Mouse (Mus musculus) yolk sac, embryonic 10.5 days (tissue): ENCODE data around the gene Kansl1l.

ENCODE experiments used
- DNase-seq: peaks from one replicate; pipeline ENCODE4 v3.0.0-alpha.2; 2017; ENCODE audit warnings: low spot score

Gene Kansl1l

DNA sequence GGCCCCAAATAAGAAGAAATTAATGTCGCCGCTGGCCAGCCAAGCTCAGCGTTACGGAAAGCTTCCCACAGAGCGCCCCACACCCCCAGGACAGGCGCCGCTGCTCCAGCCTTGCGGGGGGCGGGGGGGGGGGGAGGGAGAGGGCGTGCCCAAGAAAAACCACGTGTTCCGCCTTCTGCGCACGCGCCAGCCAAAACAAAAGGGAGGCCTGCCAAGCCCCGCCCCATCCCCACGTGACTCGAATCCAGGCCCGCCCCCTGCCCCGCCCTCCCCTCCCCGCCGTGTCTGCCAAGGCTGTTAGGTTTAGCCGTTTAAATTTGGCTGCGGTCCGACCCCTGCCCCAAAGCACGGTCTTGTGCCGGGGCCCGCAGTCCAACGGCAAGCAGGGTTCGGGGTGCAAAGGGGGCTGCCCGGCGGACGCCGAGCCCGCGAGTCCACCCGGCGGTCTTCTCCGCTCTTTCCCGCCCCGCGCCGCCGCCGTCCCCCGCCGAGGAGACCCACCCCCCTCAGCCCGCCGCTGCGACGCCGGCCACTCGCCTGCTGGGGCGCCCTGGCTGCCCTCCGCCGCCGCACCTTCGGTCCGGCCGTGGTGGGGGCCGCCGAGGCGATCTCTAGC lies 417 bp downstream of the Kansl1l start:
- DNase-seq = peak; percentile 98

- DNase-seq = peak; percentile 78
Observed at GRCm38 (mm10) chr1:66815941-66816777, 1.2 kb downstream of the Kansl1l start.

DNA sequence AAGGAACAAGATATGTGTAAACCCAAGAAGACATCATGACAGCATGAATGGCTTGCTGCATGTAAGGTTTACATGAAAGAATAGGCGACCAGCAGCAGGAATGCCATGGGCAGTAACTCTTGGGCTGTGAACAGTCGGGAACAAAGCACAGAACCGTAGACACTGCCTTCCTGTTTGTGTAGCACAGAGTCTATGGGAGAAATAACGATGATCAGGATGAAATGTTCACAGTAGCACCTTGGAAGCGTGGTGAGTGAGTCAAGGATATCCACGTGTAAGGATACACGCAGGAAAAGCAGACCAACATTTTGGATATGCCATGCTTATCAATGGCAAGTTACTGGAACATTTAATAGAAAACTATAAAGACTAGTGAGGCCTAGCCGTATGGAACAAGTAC lies 2.6 kb downstream of the Kansl1l start:
- DNase-seq = no peak

DNA sequence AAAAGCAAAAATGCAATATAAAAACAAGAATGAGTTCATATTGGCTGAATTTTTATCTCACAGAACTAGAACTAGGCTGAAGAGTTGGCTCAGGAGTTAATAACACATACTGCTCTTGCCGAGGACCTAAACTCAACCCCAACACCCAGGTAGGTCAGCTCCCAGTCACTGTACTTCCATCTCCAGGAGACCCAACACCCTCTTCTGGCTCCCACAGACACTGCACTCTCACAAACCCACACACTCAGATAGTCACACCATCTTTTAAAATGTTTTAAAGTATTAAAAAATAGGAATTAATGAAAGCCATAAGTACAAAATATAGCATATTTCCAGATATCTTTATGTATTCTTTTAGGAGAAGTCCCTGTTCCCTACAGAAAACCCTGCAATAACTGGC lies 4.2 kb downstream of the Kansl1l start:
- DNase-seq = no peak

- no peak for DNase-seq
Observed at GRCm38 (mm10) chr1:66806821-66807220, 10.5 kb downstream of the Kansl1l start.

GRCm38 (mm10) chr1:66805408-66805807 lies 12.0 kb downstream of the Kansl1l start:
- DNase-seq = no peak

DNA sequence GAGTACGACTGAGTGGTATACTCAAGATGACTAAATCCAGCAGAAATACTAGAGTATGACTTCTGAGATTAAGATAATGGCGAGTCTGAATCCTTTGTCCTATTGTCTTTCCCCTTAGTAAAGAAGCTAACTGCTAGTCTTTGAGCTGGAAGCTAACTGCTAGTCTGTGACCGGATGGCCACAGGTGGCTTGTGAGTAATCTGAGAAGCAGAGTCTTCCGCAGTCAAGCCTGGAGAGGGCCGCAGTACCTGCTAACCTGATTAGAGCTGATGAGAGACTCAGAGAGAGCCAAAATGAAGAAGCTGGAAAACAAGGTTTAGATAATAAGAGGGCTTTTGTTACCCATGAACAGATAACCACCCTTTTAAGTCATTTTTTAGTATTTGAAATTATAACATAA lies 12.7 kb downstream of the Kansl1l start:
- no peak for DNase-seq

GRCm38 (mm10) chr1:66797962-66798361 lies 19.4 kb downstream of the Kansl1l start:
- no peak for DNase-seq

DNA sequence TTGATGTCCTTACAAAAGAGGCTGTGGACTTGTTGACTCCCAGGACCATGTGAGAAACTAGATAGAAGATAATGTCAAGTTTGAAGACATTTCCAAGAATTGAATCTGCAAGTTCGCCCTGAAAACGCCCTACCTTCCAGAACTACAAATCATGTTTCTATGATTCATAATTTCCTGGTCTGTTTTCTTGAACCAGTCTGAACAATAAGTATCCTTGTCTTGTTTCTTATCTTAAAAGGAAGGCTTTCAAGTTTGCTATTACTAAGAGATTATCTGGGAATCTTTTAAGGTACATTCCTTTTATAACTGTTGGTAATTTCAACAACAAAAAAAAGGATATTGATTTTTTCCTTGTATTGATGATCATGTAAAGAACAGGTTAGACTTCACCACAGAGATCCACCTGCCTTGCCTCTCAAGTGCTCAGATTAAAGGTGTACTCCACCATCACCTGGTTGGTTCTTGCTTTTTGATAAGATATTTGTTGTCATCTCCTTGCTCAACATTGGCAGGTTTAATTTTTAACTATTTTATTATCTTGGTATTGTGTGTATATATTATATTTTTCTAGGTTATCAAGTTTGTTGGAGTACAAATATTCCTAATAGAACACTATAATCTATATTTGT lies 24.4 kb downstream of the Kansl1l start:
- no peak for DNase-seq

- DNase-seq = no peak
Observed at GRCm38 (mm10) chr1:66782296-66782695, 35.1 kb downstream of the Kansl1l start.

DNA sequence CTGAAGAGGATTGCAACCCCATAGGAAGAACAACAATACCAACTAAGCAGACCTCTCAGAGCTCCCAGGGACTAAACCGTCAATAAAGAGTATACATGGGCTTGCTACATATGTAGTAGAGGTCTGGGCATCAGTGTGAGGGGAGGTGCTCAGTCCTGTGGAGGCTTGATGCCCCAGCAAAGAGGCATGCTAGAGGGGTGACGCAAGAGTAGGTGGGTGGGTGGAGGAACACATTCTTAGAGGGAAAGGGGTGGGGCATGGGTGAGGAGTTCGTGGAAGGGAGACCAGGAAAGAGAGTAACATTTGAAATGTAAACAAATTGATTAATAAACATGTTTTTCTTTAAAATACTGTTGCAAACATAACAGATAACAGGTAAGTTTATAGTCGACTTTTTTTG lies 36.3 kb downstream of the Kansl1l start:
- no peak for DNase-seq

GRCm38 (mm10) chr1:66778798-66779197 lies 38.6 kb downstream of the Kansl1l start:
- DNase-seq = no peak

- DNase-seq = no peak
Observed at GRCm38 (mm10) chr1:66777878-66778277, 39.5 kb downstream of the Kansl1l start.

- no peak for DNase-seq
Observed at GRCm38 (mm10) chr1:66768764-66769163, 48.6 kb downstream of the Kansl1l start.

GRCm38 (mm10) chr1:66730581-66730980 lies 86.8 kb downstream of the Kansl1l start:
- DNase-seq = no peak

GRCm38 (mm10) chr1:66712859-66713258 lies 104.5 kb downstream of the Kansl1l start:
- no peak for DNase-seq

DNA sequence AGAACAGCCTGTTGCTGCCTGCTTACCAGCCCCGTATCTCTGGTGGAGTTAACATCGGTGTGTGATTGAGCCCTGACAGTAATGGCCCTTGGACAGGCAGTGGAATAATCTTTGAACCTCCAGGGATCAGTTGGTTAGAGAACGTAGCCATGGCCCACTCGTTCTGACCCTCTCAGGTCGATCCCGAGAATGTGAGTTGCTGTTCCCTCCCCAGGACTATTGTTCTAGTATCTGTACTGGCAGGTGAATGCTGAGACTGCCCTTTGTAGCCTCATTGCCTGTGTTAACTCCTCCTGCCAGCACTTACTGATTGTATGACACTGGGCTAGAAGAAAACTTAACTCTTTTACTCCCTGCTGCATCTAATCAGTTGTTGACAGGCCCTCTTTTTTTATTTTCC lies 112.8 kb downstream of the Kansl1l start:
- DNase-seq = peak; percentile 56

DNA sequence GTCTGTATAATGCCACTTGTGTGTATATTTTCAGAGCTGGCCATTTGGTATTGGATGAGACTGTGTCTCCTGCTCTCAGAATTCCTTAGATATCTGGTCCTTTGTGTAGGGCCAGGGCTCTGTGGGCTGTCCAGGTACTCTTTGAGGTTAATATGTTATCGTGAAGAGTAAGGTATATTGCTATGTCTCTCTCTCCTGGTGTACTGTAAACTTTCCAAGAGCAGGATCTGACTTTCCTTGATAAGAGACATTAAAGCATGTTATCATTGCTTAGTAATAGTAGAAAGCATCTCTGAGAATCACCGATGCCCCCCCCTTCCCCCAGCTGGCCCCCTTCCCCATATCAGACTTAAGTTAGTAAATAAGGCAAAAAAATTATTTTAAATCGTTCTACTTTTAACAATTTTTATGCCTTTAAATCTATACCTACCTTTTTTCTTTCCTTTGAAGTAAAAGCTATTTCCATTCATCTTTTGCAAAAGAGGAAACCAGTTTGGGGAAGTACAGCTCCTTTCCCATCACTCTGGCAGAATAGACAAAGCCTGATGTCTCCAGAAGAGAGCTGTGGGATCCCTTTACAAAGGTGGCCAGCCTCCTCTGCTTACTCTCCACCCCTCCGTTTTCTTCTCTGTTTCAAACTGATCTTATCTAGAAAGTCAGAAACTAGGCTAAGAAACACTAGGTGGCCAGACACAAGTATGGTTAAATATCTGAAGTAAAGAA lies 114.6 kb downstream of the Kansl1l start:
- DNase-seq = no peak

DNA sequence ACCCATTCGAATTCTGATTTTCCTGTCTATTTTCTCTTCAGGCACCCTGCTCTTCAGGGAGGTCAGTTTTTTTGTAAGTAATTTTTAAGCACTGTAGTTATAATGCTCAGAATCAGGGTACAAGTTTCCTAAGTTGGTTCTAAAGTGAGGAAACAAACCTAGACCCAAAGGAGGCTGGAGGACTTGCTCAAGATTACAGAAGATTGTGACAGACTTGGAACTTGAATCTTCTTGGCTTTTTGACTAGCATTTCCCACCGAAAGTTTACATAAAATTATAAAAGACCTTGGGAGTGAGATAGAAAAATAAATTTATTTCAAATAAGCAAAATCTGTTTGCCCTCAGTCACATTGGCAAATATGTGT lies 115.8 kb downstream of the Kansl1l start:
- DNase-seq = no peak

GRCm38 (mm10) chr1:66700693-66701575 lies 116.4 kb downstream of the Kansl1l start, which contains the start of gene Rpe:
Gene Rpe, plus strand, starts transcription at chr1:66700831.
- DNase-seq = peak; percentile 93

DNA sequence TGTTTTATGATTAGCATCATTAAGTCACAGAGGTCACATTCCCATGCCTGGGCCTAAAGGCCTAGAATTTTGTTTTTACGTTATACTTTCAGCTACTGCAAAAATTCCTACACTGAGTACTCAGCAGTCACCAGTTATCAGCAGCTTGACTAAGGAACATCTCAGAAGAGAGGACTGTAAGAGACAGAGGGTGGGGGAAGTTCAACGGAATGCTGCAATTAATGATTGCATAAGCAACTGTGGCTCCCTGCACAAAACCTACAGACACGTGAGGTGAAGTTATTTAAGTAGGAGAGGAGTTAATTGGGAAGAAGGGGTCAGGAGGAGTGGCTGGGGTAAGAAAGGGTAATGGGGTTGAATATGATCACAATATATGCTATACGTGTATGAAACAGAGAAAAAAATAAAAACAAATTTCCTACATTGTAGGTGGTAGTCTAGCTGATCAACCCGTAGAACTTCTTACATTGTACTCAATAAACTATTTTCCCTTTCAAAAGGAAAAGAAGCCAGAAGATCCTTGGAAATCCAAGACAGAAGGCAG lies 117.1 kb downstream of the Kansl1l start:
- peak; percentile 23 for DNase-seq
